Mouse (Mus musculus): ENCODE measurements around the gene Cpa2. TPM values are rescaled to one million over a fixed set of nuclear protein-coding genes. Genes with fewer than 3 reads are reported as not detected.

Gene Cpa2
- polyA plus RNA-seq (2015; fragmentation: Nextera tagmentation; extraction: Ambion mirVana): 399 and 443 TPM in 2 replicates

DNA sequence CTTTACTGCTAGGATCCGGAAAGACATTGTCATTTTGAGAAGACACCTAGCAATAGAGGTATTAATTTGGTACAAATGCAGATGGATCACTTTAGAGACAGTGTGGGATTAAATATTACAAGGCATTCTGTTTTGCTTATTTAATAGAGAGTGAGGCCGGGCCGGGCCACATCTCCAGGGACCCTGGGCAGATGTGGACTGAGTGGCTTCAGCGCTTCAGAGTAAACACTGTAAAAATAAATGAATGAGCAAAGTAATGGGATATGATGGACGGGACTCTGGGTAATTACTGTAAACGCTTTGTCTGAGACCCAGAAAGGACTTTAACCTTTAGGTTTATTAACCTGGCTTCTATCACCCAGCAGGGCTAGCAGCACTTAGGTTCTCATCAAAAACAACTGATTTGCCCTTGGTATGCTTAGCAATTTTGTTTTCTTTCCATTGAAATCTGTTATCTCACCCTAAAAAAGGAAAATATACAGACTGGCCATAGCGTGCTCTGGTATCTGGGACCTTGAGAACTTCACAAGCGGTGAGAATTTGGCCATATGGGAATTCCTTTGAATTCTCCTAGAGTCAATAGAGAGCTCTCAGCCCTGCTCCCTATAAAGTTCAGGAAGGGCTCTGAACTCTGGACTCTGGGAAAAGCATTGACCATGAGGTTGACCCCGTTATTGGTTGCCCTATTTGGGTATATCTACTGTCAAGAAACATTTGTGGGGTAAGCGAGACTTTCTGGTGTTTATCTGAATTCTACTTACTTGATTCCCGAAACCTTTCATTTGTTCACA, at the start of gene Cpa2:
Gene Cpa2 (plus strand): TSS at position 574 of the 791 bp plus-strand sequence.
- no peak within 1 kb of the TSS for H3K4me3 ChIP-seq (ENCODE audit: low read length)
- WGBS: 48% methylated on average over 11 of the region's 11 CpGs
- H3K9ac ChIP-seq (ENCODE audit: low read depth, low read length): no peak within 1 kb of the TSS
- no peaks in the 10 kb centered on the region for H3K9me3 ChIP-seq (ENCODE audit: control insufficient read depth, low read length)
- ATAC-seq: peak; percentile 57
- peaks cover 24% of the 10 kb centered on the region for H3K4me1 ChIP-seq (ENCODE audit: control insufficient read depth, insufficient read depth, low read length)
- H3K4me2 ChIP-seq (ENCODE audit: low read depth, low read length): no peak within 1 kb of the TSS
- no peaks in the 10 kb centered on the region for H3K36me3 ChIP-seq (ENCODE audit: control insufficient read depth, insufficient read depth, low read length)
- H3K27ac ChIP-seq (ENCODE audit: low read length): no peak within 1 kb of the TSS; the same call in 1 of the 2 replicates
- no peaks in the 10 kb centered on the region for H3K27me3 ChIP-seq (replicated peaks; ENCODE audit: control insufficient read depth, insufficient read depth, low read length)

DNA sequence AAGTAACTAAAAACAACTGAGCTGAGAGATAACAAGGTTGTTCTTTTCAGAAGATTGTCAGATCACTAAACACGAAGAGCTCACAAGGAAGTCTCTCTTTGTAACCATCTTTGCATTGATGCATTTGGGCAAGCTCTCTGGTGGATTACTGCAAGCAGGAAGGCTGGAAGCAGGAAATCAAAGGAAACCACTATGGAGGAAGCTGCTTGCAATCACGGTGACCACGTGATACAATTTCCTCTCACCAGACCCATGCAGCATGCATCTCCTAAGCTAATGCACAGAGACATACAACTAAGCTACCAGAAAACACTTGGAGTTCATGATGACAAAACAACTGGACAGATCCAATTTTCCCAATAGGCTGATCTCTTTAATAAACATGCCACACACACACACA, 42.3 kb upstream of the Cpa2 start:
- H3K27ac ChIP-seq (ENCODE audit: low read length): no peak overlapping the region
- H3K4me2 ChIP-seq (ENCODE audit: low read depth, low read length): no peak overlapping the region
- H3K9me3 ChIP-seq (ENCODE audit: control insufficient read depth, low read length): no peaks in the 10 kb centered on the region
- 75% methylated on average over 3 of the region's 3 CpGs for WGBS
- no peak overlapping the region for H3K9ac ChIP-seq (ENCODE audit: low read depth, low read length)
- H3K4me3 ChIP-seq (ENCODE audit: low read length): no peak overlapping the region
- H3K4me1 ChIP-seq (ENCODE audit: control insufficient read depth, insufficient read depth, low read length): no peaks in the 10 kb centered on the region
- no peaks in the 10 kb centered on the region for H3K27me3 ChIP-seq (replicated peaks; ENCODE audit: control insufficient read depth, insufficient read depth, low read length)
- no peak for ATAC-seq
- H3K36me3 ChIP-seq (ENCODE audit: control insufficient read depth, insufficient read depth, low read length): peaks cover 6% of the 10 kb centered on the region; the same call in 1 of the 2 replicates

DNA sequence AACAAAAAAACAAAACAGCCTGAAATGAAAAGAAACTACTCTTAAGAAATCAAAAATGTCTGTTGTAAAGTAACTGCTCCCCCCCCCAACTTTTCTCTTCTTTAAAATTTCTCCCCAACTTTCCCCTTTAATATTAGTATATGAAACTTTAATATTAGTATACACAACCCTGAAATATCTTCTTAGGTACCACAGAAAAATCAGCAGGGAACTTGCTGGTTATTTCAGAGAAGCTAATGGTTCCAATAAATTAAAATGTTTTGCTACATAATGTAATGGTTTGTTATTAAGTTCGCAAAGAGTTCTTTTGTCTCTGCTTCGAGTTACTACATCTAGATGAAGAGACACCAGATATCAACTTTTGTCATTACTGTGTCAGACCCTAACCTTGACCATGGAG, 32.6 kb upstream of the Cpa2 start:
- WGBS: 4% methylated on average over 2 of the region's 2 CpGs
- peak overlapping the region; percentile 97 for H3K27ac ChIP-seq (ENCODE audit: low read length)
- ATAC-seq: no peak

DNA sequence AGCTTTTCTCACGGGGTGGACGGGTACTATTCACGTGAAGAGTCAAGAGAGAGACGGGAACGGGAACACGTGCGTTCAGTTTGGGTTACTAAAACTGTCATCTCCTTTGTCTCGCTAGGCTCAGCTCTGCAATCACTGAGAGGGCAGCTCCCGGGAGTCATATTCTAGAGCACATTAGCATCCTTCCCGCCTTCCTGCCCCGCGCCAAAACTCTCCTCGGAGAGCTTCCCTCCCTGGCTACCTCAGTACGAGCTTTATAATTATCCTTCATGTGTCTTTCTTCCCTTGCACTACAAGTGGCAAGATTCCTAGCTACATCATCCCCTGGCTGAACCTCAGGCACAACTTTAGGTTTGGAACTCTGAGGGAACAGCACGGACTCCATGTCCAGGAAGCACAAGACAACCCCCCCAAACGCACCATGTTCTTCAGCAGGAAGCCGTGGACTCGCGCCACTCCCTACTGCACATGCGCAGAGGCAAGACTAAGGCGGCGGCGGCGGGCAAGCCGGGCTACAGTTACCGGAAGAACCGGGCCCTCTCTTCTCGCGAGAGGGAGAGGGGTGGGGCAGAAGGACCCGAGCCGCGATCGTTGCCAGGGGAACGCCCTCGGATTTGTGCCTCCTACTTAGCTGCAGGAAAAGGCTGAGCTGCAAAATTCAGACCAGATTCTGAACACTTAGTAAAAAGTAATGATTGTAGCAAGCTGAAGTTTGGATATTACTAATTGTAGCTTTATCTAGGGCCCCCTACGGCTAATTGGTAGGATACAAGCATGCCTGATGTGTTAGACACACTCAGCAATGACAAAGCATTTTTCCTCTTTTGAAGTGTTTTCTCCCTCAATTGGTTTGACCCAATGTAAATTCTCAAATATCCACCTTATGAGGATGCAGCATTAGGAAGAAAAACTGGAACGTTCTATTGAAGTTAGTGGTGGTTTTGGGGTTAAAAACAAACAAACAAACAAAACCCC, 31.8 kb upstream of the Cpa2 start, which contains the start of the genes Tmem209 and Ssmem1:
Gene Tmem209 (minus strand): TSS at position 519 of the 975 bp plus-strand sequence.
Gene Ssmem1 (plus strand): TSS at position 585 of the 975 bp plus-strand sequence.
- 0% methylated on average over 37 of the region's 37 CpGs for WGBS
- ATAC-seq: peak; percentile 99
- no peaks in the 10 kb centered on the region for H3K27me3 ChIP-seq (replicated peaks; ENCODE audit: control insufficient read depth, insufficient read depth, low read length)
- H3K27ac ChIP-seq (ENCODE audit: low read length): peak within 1 kb of the TSS; percentile 97
- H3K4me1 ChIP-seq (ENCODE audit: control insufficient read depth, insufficient read depth, low read length): peaks cover 9% of the 10 kb centered on the region
- H3K9ac ChIP-seq (ENCODE audit: low read depth, low read length): peak within 1 kb of the TSS; percentile 84
- H3K4me3 ChIP-seq (ENCODE audit: low read length): peak within 1 kb of the TSS; percentile 67
- H3K36me3 ChIP-seq (ENCODE audit: control insufficient read depth, insufficient read depth, low read length): peaks cover 5% of the 10 kb centered on the region; the same call in 1 of the 2 replicates
- peak within 1 kb of the TSS; percentile 62 for H3K4me2 ChIP-seq (ENCODE audit: low read depth, low read length)
- no peaks in the 10 kb centered on the region for H3K9me3 ChIP-seq (ENCODE audit: control insufficient read depth, low read length)

More for the DNA sequence above, 32.6 kb upstream of the Cpa2 start:
- H3K9ac ChIP-seq (ENCODE audit: low read depth, low read length): peak overlapping the region; percentile 84
- H3K9me3 ChIP-seq (ENCODE audit: control insufficient read depth, low read length): no peaks in the 10 kb centered on the region
- no peaks in the 10 kb centered on the region for H3K27me3 ChIP-seq (replicated peaks; ENCODE audit: control insufficient read depth, insufficient read depth, low read length)
- peak overlapping the region; percentile 62 for H3K4me2 ChIP-seq (ENCODE audit: low read depth, low read length)
- H3K36me3 ChIP-seq (ENCODE audit: control insufficient read depth, insufficient read depth, low read length): peaks cover 5% of the 10 kb centered on the region; the same call in 1 of the 2 replicates
- peaks cover 4% of the 10 kb centered on the region for H3K4me1 ChIP-seq (ENCODE audit: control insufficient read depth, insufficient read depth, low read length)
- H3K4me3 ChIP-seq (ENCODE audit: low read length): peak overlapping the region; percentile 67

DNA sequence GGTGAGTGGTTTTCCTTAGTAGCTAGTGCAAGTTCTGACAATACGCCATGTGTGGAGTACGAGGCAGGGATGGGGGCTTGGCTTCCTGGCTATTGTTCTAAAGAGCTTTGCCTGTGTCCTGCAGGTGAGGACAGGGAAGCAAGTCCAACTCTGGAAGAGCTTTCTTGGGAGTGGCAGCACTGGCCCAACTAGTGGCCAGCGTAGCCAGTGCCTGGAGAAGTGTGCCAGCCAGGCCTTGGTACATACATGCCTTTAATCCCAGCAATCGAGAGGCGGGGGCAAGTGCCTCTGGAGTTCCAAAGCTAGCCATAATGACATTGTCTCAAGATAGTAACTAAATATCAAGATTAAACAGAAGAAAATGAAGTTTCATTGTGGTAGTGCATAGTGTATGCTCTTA, 31.1 kb upstream of the Cpa2 start:
- 0 out of 2 replicates have a peak, but pooled peaks have one; percentile 16 for ATAC-seq
- Histone ChIP-seq H3K27ac (ENCODE audit: low read length) (peak overlapping the region; percentile 70), H3K4me1 (ENCODE audit: control insufficient read depth, insufficient read depth, low read length) (peaks cover 9% of the 10 kb centered on the region), H3K27me3 (replicated peaks; ENCODE audit: control insufficient read depth, insufficient read depth, low read length) (no peaks in the 10 kb centered on the region), H3K9ac (ENCODE audit: low read depth, low read length) (no peak overlapping the region), H3K9me3 (ENCODE audit: control insufficient read depth, low read length) (no peaks in the 10 kb centered on the region), H3K4me2 (ENCODE audit: low read depth, low read length) (peak overlapping the region; percentile 46), H3K36me3 (ENCODE audit: control insufficient read depth, insufficient read depth, low read length) (peaks cover 2% of the 10 kb centered on the region; the same call in 1 of the 2 replicates), H3K4me3 (ENCODE audit: low read length) (no peak overlapping the region)
- 70% methylated on average over 5 of the region's 5 CpGs for WGBS

DNA sequence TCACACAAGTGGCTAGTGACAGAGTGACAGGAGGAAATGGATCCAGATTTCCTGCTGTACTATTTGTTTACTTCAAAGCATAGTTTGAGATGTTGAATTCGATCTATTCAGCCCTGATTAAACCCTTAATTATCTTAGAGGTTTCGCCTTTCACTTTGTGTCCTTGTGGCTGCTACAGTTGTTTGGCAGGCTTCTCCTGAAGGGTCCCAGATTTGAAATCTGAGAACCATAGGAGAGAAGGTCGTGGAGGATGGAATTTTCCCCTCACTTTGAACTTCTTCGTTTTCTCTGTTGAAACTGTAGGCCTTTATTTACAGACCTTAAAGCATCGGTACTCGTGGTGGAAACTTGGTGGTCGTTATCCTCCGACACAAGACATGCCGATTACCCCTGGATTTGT, 27.1 kb upstream of the Cpa2 start:
- H3K4me1 ChIP-seq (ENCODE audit: control insufficient read depth, insufficient read depth, low read length): peaks cover 9% of the 10 kb centered on the region
- H3K4me2 ChIP-seq (ENCODE audit: low read depth, low read length): no peak overlapping the region
- no peak for ATAC-seq
- 16% methylated on average over 9 of the region's 9 CpGs for WGBS
- H3K9ac ChIP-seq (ENCODE audit: low read depth, low read length): no peak overlapping the region
- no peaks in the 10 kb centered on the region for H3K36me3 ChIP-seq (ENCODE audit: control insufficient read depth, insufficient read depth, low read length)
- H3K27me3 ChIP-seq (replicated peaks; ENCODE audit: control insufficient read depth, insufficient read depth, low read length): no peaks in the 10 kb centered on the region
- H3K4me3 ChIP-seq (ENCODE audit: low read length): no peak overlapping the region
- no peaks in the 10 kb centered on the region for H3K9me3 ChIP-seq (ENCODE audit: control insufficient read depth, low read length)
- H3K27ac ChIP-seq (ENCODE audit: low read length): no peak overlapping the region

DNA sequence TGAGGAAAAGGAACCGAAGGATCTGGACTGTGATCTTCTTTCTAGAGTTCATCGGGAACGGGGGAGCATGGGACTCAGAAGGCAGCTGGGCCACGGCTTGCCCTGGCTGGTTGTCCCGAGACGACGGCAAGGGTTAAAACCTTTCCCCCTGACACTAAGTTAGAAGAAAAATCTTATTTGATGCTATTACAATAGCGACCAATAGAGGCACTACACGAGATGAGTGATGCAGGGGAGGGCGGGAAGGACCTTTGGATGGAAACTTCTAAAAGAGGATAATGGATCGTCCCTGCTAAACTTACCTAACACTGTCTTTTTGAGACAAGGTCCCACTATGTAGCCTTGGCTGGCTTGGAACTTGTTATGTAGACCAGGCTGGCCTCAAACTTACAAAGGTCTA, 21.0 kb upstream of the Cpa2 start:
- Histone ChIP-seq H3K9me3 (ENCODE audit: control insufficient read depth, low read length) (no peaks in the 10 kb centered on the region), H3K4me3 (ENCODE audit: low read length) (no peak overlapping the region), H3K9ac (ENCODE audit: low read depth, low read length) (no peak overlapping the region), H3K27ac (ENCODE audit: low read length) (no peak overlapping the region), H3K36me3 (ENCODE audit: control insufficient read depth, insufficient read depth, low read length) (no peaks in the 10 kb centered on the region), H3K4me2 (ENCODE audit: low read depth, low read length) (no peak overlapping the region), H3K4me1 (ENCODE audit: control insufficient read depth, insufficient read depth, low read length) (no peaks in the 10 kb centered on the region), H3K27me3 (replicated peaks; ENCODE audit: control insufficient read depth, insufficient read depth, low read length) (no peaks in the 10 kb centered on the region)
- no peak for ATAC-seq
- WGBS: 59% methylated on average over 11 of the region's 11 CpGs

DNA sequence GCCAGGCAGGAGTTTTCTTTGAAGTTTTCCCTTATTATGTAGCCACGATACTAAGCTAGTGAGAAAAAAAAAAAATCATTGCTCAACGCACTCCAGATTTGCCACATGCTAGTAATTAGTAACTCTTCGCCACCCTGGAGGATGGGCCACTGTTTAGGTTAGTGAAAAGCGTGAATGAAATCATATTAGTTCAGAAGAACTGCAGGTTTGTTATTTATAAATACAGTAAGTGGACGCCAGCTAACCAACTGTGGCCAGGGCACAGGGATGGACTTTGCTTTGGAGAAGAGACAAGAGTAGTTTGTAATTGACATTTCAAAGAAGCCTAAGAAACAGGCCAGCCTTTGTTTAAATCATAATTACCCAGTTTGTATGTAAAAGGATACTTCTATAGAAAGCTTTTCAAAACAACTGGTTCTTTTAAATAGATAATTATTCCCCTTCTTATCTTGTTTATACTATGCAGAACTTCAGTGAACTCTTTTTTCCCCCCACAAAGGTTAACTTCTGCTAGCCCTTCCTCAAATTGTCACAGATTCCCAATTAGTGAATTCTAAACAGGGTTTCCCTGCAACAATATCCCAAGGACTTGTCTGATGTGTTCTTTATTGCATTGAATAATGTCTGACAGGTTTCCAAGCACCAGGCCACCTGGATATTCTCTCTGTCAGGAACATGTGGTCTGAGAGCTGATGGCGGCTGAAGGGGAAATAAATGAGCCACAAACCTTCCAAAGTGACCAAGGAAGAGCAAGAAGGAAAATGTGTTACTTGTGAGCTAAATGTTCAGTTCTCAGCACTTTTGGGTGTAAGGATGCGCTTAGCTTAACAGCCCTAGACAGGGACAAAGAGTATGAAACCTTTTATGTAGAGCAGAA, 15.7 kb upstream of the Cpa2 start:
- H3K4me1 ChIP-seq (ENCODE audit: control insufficient read depth, insufficient read depth, low read length): peaks cover 9% of the 10 kb centered on the region; the same call in 1 of the 2 replicates
- H3K27me3 ChIP-seq (replicated peaks; ENCODE audit: control insufficient read depth, insufficient read depth, low read length): no peaks in the 10 kb centered on the region
- no peak for ATAC-seq
- H3K4me3 ChIP-seq (ENCODE audit: low read length): no peak overlapping the region
- no peak overlapping the region for H3K4me2 ChIP-seq (ENCODE audit: low read depth, low read length)
- H3K36me3 ChIP-seq (ENCODE audit: control insufficient read depth, insufficient read depth, low read length): no peaks in the 10 kb centered on the region
- no peaks in the 10 kb centered on the region for H3K9me3 ChIP-seq (ENCODE audit: control insufficient read depth, low read length)
- peak overlapping the region; percentile 54 for H3K27ac ChIP-seq (ENCODE audit: low read length)
- 53% methylated on average over 7 of the region's 7 CpGs for WGBS
- no peak overlapping the region for H3K9ac ChIP-seq (ENCODE audit: low read depth, low read length)

All from intestine, embryonic 16.5 days (tissue).